In genomic region chr9:111174071-111174470, GRCm38 (mm10) we compare ENCODE assay signal across 24 mouse cellular contexts.
"Had no signal": no experiment of that assay in that cellular context is flagged by ENCODE, and none has a peak within 500 bp of the region (broad histone marks: within the 10 kb centered on the region; RNA-seq: fewer than 3 reads in every experiment).

No protein-coding gene starts in this region.

- H3K4me3 ChIP-seq: gastrocnemius, adult 2 months; heart, adult 2 months; heart, embryonic 10.5 days; heart, embryonic 12.5 days; hindbrain, embryonic 10.5 days; hindbrain, embryonic 12.5 days; intestine, embryonic 15.5 days; layer of hippocampus, adult 2 months; left cerebral cortex, adult 2 months; limb, embryonic 10.5 days; limb, embryonic 12.5 days had no signal

- H3K27me3 ChIP-seq: heart, embryonic 12.5 days; hindbrain, embryonic 12.5 days; intestine, embryonic 15.5 days; limb, embryonic 12.5 days had no signal

- H3K4me1 ChIP-seq: hindbrain, embryonic 10.5 days; hindbrain, embryonic 12.5 days; limb, embryonic 10.5 days had no signal

- H3K4me2 ChIP-seq: heart, embryonic 12.5 days; hindbrain, embryonic 12.5 days; hindbrain, embryonic 14.5 days; intestine, embryonic 15.5 days; limb, embryonic 12.5 days had no signal

- H3K27ac ChIP-seq: gastrocnemius, adult 2 months; heart, adult 2 months; heart, embryonic 10.5 days; hindbrain, embryonic 10.5 days; hindbrain, embryonic 12.5 days; hindbrain, embryonic 14.5 days; intestine, embryonic 15.5 days; layer of hippocampus, adult 2 months; left cerebral cortex, adult 2 months; limb, embryonic 10.5 days; limb, embryonic 12.5 days had no signal

- H3K36me3 ChIP-seq: hindbrain, embryonic 10.5 days; hindbrain, embryonic 12.5 days; intestine, embryonic 15.5 days; limb, embryonic 10.5 days; limb, embryonic 12.5 days had no signal

- H3K9me3 ChIP-seq: heart, embryonic 10.5 days; heart, embryonic 12.5 days; hindbrain, embryonic 10.5 days; hindbrain, embryonic 12.5 days; intestine, embryonic 15.5 days; limb, embryonic 10.5 days; limb, embryonic 12.5 days had no signal

- ATAC-seq: hindbrain, embryonic 16.5 days; inflammation-experienced regulatory T-cells, adult 6 months; intestine, embryonic 15.5 days; intestine, postnatal 0 days had no signal

- H3K9ac ChIP-seq: heart, embryonic 12.5 days; hindbrain, embryonic 12.5 days; hindbrain, embryonic 14.5 days; intestine, embryonic 15.5 days; limb, embryonic 12.5 days had no signal

- DNase-seq: gastrocnemius, adult 2 months; gastrocnemius, postnatal 10 days; gastrocnemius, postnatal 25 days; heart, adult 2 months; heart, postnatal 10 days; heart, postnatal 4 days; kidney, adult 18-20 months; kidney, adult 8-10 months; kidney, postnatal 10 days; kidney, postnatal 25 days; kidney, postnatal 4 days had no signal
